Mouse (Mus musculus) T-helper 1 cell (primary cell): ENCODE data around the gene Gpx1.

Experiments used
- in situ Hi-C: fragments of 300-600 bp; cut with MboI, MseI; formaldehyde crosslinking; loops from one replicate; pipeline ENCODE4 v1.15.1; 2025; ENCODE audit warnings: high pct_unique_total_duplicates

Gpx1 gene

DNA sequence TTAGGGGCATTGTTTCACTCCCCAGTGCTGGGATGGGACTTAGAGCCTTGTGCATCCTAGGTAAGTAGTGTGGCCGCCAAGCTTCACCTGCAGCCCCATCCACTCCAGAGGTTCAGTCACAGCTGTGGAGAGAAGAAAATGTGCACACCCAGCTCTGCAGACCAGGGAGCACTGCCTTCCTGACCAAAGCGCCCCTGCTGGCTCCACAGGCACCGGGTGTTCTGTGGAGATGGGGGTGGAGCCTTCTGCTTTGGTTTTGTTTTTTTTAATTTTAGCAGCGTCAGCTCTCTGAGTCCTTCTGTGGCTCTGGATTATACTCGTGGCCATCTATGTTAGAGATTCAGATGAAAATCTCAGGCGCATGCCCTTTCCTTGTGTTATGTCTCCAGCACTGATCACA lies 50.5 kb downstream of the Gpx1 start:
- in situ Hi-C loops = loop anchor here (10.0 kb wide), 1 partner anchor 64 kb away; no protein-coding TSS in a partner anchor
